Mouse (Mus musculus): ENCODE data around the gene Emilin3. TPM values are rescaled to one million over a fixed set of nuclear protein-coding genes. Genes with fewer than 3 reads are reported as not detected.

The Emilin3 gene
- polyA plus RNA-seq, 1 experiment from 2014 or later, result 51.3 TPM

DNA sequence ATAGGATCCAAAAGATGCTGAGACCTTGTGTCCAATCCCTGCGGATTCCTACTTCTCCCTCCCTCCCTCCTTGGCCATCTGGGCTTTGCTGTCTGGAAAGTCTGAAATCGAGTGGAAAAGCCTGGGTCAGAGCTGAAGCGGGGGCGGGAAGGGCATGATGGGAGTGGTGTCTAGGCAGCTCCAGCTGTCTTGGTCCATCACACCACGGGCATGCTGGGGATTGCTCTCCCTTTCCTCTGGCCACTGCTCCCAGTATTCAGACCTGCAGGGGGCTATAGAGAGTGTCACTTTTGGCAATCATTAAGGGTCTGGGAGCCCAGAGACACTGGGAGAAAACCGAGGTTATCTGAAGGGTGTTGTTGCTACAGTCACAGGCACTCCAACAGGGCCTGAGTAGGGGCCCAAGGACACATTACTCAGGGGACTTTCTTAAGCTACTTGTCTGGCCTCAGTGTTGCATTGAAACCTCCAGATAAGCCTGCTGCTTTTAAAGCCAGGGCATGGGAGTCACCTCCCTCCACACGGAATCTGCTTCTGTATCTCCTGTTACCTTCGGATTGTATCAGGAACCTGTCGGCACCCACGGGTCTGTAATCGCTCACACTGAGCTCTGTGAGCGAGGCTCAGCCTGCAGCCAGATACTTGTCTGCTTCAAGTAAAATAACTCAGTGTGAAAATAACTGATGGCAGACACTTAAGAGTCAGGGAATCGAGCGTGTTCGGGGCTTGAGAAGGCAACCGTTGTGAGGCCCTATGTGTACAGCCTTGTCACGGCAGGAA lies 29.0 kb upstream of the Emilin3 start:
- Histone ChIP-seq H3K9ac (no peak overlapping the region), H3K4me3 (replicated peaks) (no peak overlapping the region), H3K36me3 (peaks cover 11% of the 10 kb centered on the region; the same call in 1 of the 2 replicates), H3K4me1 (peaks cover 27% of the 10 kb centered on the region), H3K9me3 (replicated peaks) (no peaks in the 10 kb centered on the region), H3K27me3 (no peaks in the 10 kb centered on the region), H3K4me2 (replicated peaks) (no peak overlapping the region), H3K27ac (replicated peaks) (no peak overlapping the region)
- ATAC-seq (ENCODE audit: insufficient number of reproducible peaks, low FRiP score, low TSS enrichment, low read depth), result 0 out of 2 replicates have a peak, but pooled peaks have one; percentile 71
- 59% methylated on average over 17 of the region's 17 CpGs for WGBS

DNA sequence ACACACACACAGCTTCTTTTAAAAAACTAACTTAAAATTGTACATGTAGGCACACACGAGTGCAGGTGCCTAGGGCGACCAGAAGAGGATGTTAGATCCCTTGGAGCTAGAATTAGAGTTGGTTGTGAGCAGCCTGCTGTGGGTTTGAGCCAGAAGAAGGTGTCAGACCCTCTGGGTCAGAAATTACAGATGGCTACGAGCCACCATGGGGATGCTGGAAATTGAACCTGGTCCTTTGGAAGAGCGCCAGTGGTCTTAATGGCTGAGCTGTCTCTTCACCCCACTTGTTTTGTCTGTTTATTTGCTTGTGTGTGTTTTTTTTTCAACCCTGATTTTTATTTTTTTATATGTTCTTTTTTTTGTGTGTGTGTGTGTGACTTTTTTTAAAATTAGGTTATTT lies 22.3 kb upstream of the Emilin3 start:
- no peak overlapping the region for H3K27ac ChIP-seq (replicated peaks)
- H3K9ac ChIP-seq, result no peak overlapping the region
- peaks cover 16% of the 10 kb centered on the region; the same call in 1 of the 2 replicates for H3K4me1 ChIP-seq
- H3K36me3 ChIP-seq, result no peaks in the 10 kb centered on the region
- no peaks in the 10 kb centered on the region for H3K9me3 ChIP-seq (replicated peaks)
- WGBS, result 75% methylated on average over 4 of the region's 4 CpGs
- no peak overlapping the region for H3K4me2 ChIP-seq (replicated peaks)
- no peak for ATAC-seq (ENCODE audit: insufficient number of reproducible peaks, low FRiP score, low TSS enrichment, low read depth)
- H3K4me3 ChIP-seq (replicated peaks), result no peak overlapping the region
- H3K27me3 ChIP-seq, result no peaks in the 10 kb centered on the region

DNA sequence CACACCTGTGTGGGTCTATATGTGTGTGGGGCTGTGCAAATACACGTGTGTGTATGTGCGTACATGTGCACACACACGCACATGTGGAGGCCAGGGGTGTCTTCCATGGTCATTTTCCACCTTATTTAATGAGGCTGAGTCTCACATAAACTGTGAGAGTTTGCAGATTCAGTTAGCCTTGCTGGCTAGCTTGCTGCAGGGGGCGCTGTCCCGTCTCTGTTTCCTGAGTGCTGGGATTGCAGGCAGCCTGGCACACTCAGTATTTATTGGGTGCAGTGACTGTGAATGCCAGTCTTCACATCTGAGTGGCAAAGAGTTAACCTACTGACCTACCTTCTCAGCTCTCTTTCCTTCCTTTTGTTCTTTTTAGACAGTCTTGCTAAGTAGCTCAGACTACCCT lies 21.8 kb upstream of the Emilin3 start:
- Histone ChIP-seq H3K36me3 (no peaks in the 10 kb centered on the region), H3K4me2 (replicated peaks) (no peak overlapping the region), H3K4me1 (peaks cover 21% of the 10 kb centered on the region; the same call in 1 of the 2 replicates), H3K27me3 (no peaks in the 10 kb centered on the region), H3K9me3 (replicated peaks) (no peaks in the 10 kb centered on the region), H3K9ac (no peak overlapping the region), H3K4me3 (replicated peaks) (no peak overlapping the region), H3K27ac (replicated peaks) (no peak overlapping the region)
- 67% methylated on average over 5 of the region's 5 CpGs for WGBS
- ATAC-seq (ENCODE audit: insufficient number of reproducible peaks, low FRiP score, low TSS enrichment, low read depth), result no peak

DNA sequence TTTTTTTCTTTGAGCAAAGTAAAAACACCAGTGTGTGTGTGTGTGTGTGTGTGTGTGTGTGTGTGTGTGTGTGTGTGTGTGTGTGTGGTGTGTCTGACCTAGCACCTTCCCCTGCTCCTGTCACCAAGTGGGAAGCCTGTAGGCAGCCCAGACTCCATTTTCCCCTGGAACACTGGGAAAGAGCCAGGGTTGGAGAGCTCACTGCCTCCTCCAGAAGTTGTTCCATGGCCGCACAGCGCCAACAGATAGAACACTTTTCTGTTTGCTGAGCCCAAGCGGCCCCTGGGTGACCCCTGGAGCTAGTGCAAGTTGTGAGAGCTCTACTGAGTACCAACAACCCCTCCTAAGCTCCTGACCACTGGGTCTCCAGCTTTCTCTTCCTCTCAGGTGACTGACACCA lies 20.9 kb upstream of the Emilin3 start:
- Histone ChIP-seq H3K9ac (no peak overlapping the region), H3K4me1 (peaks cover 21% of the 10 kb centered on the region; the same call in 1 of the 2 replicates), H3K4me2 (replicated peaks) (no peak overlapping the region), H3K27me3 (no peaks in the 10 kb centered on the region), H3K36me3 (no peaks in the 10 kb centered on the region), H3K4me3 (replicated peaks) (no peak overlapping the region), H3K9me3 (replicated peaks) (no peaks in the 10 kb centered on the region), H3K27ac (replicated peaks) (no peak overlapping the region)
- no peak for ATAC-seq (ENCODE audit: insufficient number of reproducible peaks, low FRiP score, low TSS enrichment, low read depth)
- WGBS, result 76% methylated on average over 3 of the region's 3 CpGs

DNA sequence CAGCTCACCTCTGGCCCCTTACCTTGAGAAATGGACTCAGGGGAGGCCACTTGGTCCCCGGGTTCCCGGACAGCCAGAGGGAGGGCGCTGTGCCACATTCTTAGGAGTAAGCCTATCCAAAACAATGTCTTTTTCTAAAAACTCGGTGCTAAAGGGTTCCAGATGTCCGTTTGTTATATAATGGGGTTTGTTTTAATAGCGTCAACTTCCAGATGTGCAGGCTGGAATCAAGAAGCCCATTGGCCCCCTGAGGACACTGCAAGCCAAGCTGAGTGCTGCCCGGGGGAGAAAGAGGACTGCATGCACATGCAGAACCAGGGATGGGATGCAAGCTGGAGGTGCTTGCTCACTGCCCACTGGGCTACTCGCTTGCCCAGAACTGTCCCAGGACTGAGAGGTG lies 20.2 kb upstream of the Emilin3 start:
- no peak overlapping the region for H3K4me2 ChIP-seq (replicated peaks)
- no peaks in the 10 kb centered on the region for H3K36me3 ChIP-seq
- no peaks in the 10 kb centered on the region for H3K9me3 ChIP-seq (replicated peaks)
- no peak overlapping the region for H3K4me3 ChIP-seq (replicated peaks)
- H3K27me3 ChIP-seq, result no peaks in the 10 kb centered on the region
- peaks cover 21% of the 10 kb centered on the region; the same call in 1 of the 2 replicates for H3K4me1 ChIP-seq
- H3K27ac ChIP-seq (replicated peaks), result peak overlapping the region; percentile 28; the same call in 1 of the 2 replicates
- peak; percentile 74 for ATAC-seq (ENCODE audit: insufficient number of reproducible peaks, low FRiP score, low TSS enrichment, low read depth)
- WGBS, result 28% methylated on average over 8 of the region's 8 CpGs
- H3K9ac ChIP-seq, result no peak overlapping the region

DNA sequence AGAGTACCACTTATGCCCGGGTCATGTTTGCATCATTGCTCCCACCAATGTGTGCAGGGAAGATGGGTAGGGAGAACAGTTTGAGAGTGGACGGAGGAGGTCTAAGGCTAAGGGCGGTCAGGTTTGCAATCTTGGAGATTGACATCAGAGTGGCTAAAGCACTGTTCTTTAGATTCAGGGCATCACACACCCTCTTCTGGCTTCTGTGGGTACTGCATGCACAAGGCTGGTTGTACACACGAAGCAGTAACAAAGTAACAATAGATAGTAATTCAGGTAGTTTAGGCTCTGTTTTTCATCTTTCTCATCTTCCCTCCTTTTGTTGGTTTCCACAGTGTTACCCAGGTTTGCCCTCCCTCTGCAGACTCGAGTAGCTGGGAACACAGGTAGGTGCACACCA lies 19.2 kb upstream of the Emilin3 start:
- H3K9ac ChIP-seq, result no peak overlapping the region
- no peaks in the 10 kb centered on the region for H3K27me3 ChIP-seq
- H3K9me3 ChIP-seq (replicated peaks), result no peaks in the 10 kb centered on the region
- no peaks in the 10 kb centered on the region for H3K36me3 ChIP-seq
- H3K4me3 ChIP-seq (replicated peaks), result no peak overlapping the region
- ATAC-seq (ENCODE audit: insufficient number of reproducible peaks, low FRiP score, low TSS enrichment, low read depth), result no peak
- H3K27ac ChIP-seq (replicated peaks), result no peak overlapping the region
- peaks cover 21% of the 10 kb centered on the region; the same call in 1 of the 2 replicates for H3K4me1 ChIP-seq
- 92% methylated on average over 5 of the region's 5 CpGs for WGBS
- no peak overlapping the region for H3K4me2 ChIP-seq (replicated peaks)

DNA sequence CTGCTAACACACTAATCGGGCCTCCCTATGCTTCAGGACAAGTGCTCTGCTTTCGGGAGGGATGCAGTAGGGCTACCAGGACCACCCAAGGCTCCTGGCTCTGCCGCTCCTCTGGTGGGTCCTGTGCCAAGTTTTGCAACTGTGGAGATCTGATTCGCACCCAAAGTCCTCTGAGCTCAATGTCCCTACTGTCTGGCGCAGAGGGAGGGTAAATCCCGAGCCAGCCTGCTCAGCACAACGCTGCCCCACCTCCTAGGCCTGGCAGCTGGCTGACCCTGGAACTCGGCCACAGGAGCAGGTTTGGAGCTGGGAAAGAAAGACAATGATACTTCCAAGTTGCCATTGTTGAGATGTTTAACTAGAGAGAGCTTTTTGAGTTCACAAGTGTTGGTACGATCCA lies 13.1 kb upstream of the Emilin3 start:
- Histone ChIP-seq H3K27ac (replicated peaks) (peak overlapping the region; percentile 39; the same call in 1 of the 2 replicates), H3K4me3 (replicated peaks) (no peak overlapping the region), H3K4me1 (peaks cover 24% of the 10 kb centered on the region), H3K36me3 (no peaks in the 10 kb centered on the region), H3K9me3 (replicated peaks) (no peaks in the 10 kb centered on the region), H3K9ac (no peak overlapping the region), H3K27me3 (no peaks in the 10 kb centered on the region), H3K4me2 (replicated peaks) (no peak overlapping the region)
- 0 out of 2 replicates have a peak, but pooled peaks have one; percentile 44 for ATAC-seq (ENCODE audit: insufficient number of reproducible peaks, low FRiP score, low TSS enrichment, low read depth)
- 62% methylated on average over 9 of the region's 9 CpGs for WGBS

DNA sequence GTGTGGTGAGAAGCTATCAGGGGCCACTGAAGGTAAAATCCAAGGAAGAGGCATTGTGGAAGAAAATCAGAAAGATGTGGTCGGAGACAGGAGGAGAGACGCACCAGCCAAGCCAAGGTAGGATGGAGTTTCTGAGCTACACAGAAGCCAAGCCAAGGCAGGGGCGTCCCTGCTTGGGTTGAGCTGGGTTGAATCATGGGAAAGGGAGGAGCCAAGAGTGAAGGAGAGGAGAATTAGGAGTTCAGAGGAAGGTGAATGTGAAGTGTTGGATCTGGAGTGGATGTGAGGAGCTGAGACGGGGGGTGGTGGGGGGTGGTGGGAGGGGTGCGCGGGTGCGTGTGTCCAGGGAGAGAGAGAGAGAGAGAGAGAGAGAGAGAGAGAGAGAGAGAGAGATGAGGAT lies 9.2 kb upstream of the Emilin3 start:
- Histone ChIP-seq H3K36me3 (no peaks in the 10 kb centered on the region), H3K9me3 (replicated peaks) (no peaks in the 10 kb centered on the region), H3K4me2 (replicated peaks) (no peak overlapping the region), H3K9ac (no peak overlapping the region), H3K4me3 (replicated peaks) (no peak overlapping the region), H3K4me1 (peaks cover 29% of the 10 kb centered on the region), H3K27ac (replicated peaks) (no peak overlapping the region), H3K27me3 (no peaks in the 10 kb centered on the region)
- ATAC-seq (ENCODE audit: insufficient number of reproducible peaks, low FRiP score, low TSS enrichment, low read depth), result no peak
- WGBS, result 47% methylated on average over 7 of the region's 7 CpGs

DNA sequence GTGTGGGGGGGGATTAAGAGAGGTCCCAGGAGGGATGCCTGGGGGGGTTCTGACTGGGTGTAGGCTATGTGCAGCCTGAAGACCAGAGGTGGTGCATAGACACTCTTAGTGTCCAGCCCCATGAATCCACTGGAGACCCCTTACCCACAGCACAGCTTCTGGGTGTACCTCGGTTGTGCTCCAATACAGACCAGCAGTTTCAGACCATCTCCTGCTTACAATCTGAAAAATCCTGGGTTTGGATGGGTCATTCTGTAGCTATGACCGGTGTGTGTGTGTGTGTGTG lies 6.7 kb upstream of the Emilin3 start:
- Histone ChIP-seq H3K9me3 (replicated peaks) (no peaks in the 10 kb centered on the region), H3K36me3 (no peaks in the 10 kb centered on the region), H3K4me2 (replicated peaks) (no peak overlapping the region), H3K27me3 (peaks cover 7% of the 10 kb centered on the region), H3K9ac (no peak overlapping the region), H3K4me1 (peaks cover 38% of the 10 kb centered on the region), H3K4me3 (replicated peaks) (no peak overlapping the region), H3K27ac (replicated peaks) (no peak overlapping the region)
- 71% methylated on average over 2 of the region's 2 CpGs for WGBS
- ATAC-seq (ENCODE audit: insufficient number of reproducible peaks, low FRiP score, low TSS enrichment, low read depth), result no peak

DNA sequence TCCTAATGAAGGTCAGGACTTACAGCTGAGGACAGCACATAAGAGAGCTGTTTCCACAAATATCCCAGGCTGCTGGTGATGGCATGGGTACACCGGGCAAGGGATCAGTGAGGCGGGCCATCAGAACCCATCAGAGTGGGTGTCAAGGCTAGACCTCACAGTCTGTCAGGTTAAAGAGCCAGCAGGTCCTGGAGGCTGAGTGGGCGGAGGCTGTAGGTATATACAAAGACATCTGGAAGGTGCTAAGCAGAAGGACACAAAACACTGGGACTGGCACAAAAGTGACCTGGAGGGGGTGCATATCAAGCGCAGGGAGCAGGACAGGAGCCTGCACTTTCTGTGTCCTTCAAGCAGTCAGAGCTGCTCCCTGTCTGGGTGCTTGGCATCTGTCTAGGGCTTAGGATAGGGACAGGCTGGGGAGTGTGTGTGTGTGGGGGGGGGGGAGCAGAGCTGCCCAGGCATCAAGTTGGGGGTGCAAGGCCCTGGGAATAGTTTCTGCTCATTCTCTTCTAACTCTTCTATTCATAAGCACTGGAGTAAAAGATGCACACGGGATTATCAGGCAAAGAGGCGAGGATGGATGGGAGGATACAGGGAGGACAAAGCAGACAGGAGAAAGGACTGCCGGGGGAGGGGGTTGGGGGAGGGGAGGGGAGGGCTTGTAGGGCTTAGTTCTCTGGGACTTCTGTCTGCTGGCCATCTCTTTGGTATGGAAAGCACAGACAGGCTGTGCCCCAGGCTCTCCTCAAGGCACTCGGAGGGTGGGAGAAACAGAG lies 6.2 kb upstream of the Emilin3 start:
- H3K4me3 ChIP-seq (replicated peaks), result no peak overlapping the region
- no peak for ATAC-seq (ENCODE audit: insufficient number of reproducible peaks, low FRiP score, low TSS enrichment, low read depth)
- H3K9me3 ChIP-seq (replicated peaks), result no peaks in the 10 kb centered on the region
- H3K4me2 ChIP-seq (replicated peaks), result no peak overlapping the region
- peaks cover 38% of the 10 kb centered on the region for H3K4me1 ChIP-seq
- 54% methylated on average over 8 of the region's 8 CpGs for WGBS
- no peaks in the 10 kb centered on the region for H3K36me3 ChIP-seq
- no peak overlapping the region for H3K9ac ChIP-seq
- peaks cover 7% of the 10 kb centered on the region for H3K27me3 ChIP-seq
- H3K27ac ChIP-seq (replicated peaks), result no peak overlapping the region

DNA sequence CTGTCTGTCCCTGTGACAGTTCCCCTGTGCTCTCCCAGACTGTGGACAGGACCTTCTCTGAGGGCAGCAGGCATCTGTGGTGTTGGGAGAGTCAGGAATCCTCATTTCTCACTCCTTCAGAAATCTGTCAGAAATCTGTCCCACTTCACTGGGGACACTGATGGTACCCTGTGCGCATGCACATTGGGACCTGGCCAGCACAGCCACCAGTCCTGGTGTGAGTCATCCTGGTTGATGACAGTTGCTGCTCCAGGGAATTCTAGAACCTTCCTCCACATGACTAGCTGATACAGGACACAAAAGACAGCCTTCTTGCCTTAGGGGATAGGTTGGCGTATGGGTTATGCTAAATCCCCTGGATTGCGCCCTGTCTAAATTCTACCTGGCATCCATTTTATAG lies 5.2 kb upstream of the Emilin3 start:
- H3K27me3 ChIP-seq, result peaks cover 16% of the 10 kb centered on the region

More for the DNA sequence above, 5.2 kb upstream of the Emilin3 start:
- H3K4me1 ChIP-seq, result peaks cover 42% of the 10 kb centered on the region
- H3K9ac ChIP-seq, result no peak overlapping the region
- peak overlapping the region; percentile 68; the same call in 1 of the 2 replicates for H3K27ac ChIP-seq (replicated peaks)
- no peaks in the 10 kb centered on the region for H3K9me3 ChIP-seq (replicated peaks)
- WGBS, result 73% methylated on average over 3 of the region's 3 CpGs
- H3K4me2 ChIP-seq (replicated peaks), result no peak overlapping the region
- H3K36me3 ChIP-seq, result no peaks in the 10 kb centered on the region
- no peak overlapping the region for H3K4me3 ChIP-seq (replicated peaks)
- no peak for ATAC-seq (ENCODE audit: insufficient number of reproducible peaks, low FRiP score, low TSS enrichment, low read depth)
